Mouse (Mus musculus) cerebellum, adult 11 months (tissue): ENCODE results near the gene Klri1.
"Not testable (repeated sequence)": the region's sequence is repeated elsewhere in the genome, so short reads cannot be mapped to it uniquely, and the experiment has no call there.

Source experiments
- DNase-seq: peaks from one replicate; pipeline ENCODE4 v3.0.0; 2022

Klri1 gene

GRCm38 (mm10) chr6:129717032-129717431 lies at the start of gene Klri1:
Gene Klri1, minus strand, starts transcription at chr6:129717132.
- no peak for DNase-seq

GRCm38 (mm10) chr6:129747654-129748032 lies 30.7 kb upstream of the Klri1 start:
- no peak for DNase-seq

GRCm38 (mm10) chr6:129747016-129747653 lies 30.2 kb upstream of the Klri1 start:
- no peak for DNase-seq

GRCm38 (mm10) chr6:129746151-129746550 lies 29.2 kb upstream of the Klri1 start:
- DNase-seq: no peak

GRCm38 (mm10) chr6:129740069-129740721 lies 23.3 kb upstream of the Klri1 start, which contains the start of gene Klri2:
Gene Klri2, minus strand, starts transcription at chr6:129740484.
- DNase-seq: no peak

GRCm38 (mm10) chr6:129736414-129736813 lies 19.5 kb upstream of the Klri1 start:
- no peak for DNase-seq

GRCm38 (mm10) chr6:129727237-129727636 lies 10.3 kb upstream of the Klri1 start:
- no peak for DNase-seq

GRCm38 (mm10) chr6:129721390-129721789 lies 4.5 kb upstream of the Klri1 start:
- DNase-seq: no peak

- no peak for DNase-seq
Measured at GRCm38 (mm10) chr6:129720487-129720886, 3.6 kb upstream of the Klri1 start.

GRCm38 (mm10) chr6:129713566-129713965 lies 3.4 kb downstream of the Klri1 start:
- DNase-seq: no peak

GRCm38 (mm10) chr6:129691436-129691835 lies 25.5 kb downstream of the Klri1 start:
- DNase-seq: not testable (repeated sequence)

GRCm38 (mm10) chr6:129680379-129680778 lies 36.6 kb downstream of the Klri1 start:
- DNase-seq: no peak

- DNase-seq: no peak
Measured at GRCm38 (mm10) chr6:129678873-129679272, 38.1 kb downstream of the Klri1 start, which contains the start of gene Klrc1. Gene Klrc1, minus strand, starts transcription at chr6:129678973.

GRCm38 (mm10) chr6:129661301-129661700 lies 55.6 kb downstream of the Klri1 start:
- not testable (repeated sequence) for DNase-seq

- not testable (repeated sequence) for DNase-seq
Measured at GRCm38 (mm10) chr6:129660589-129660988, 56.3 kb downstream of the Klri1 start, which contains the start of gene Klrc2. Gene Klrc2, minus strand, starts transcription at chr6:129660689.
